Mouse (Mus musculus) cortical plate, adult 2 months (tissue): Measurements from ENCODE around the gene Bach2. TPM values are rescaled to one million over a fixed set of nuclear protein-coding genes. Genes with fewer than 3 reads are reported as not detected.

Experiments
- H3K27ac ChIP-seq: fragments of 200-500 bp; 2 replicates; pipeline ENCODE4 v1.5.1; 2012; ENCODE audit warnings: low read length, control low read depth, inconsistent platforms; ENCODE audit not compliant: insufficient read depth
- H3K4me1 ChIP-seq: fragments of 200-500 bp; 2 replicates; pipeline ENCODE4 v1.6.1; 2011; ENCODE audit warnings: low read length; ENCODE audit not compliant: control insufficient read depth, insufficient read depth
- H3K4me3 ChIP-seq: fragments of 200-500 bp; 2 replicates; pipeline ENCODE4 v1.5.1; 2011; ENCODE audit warnings: mild to moderate bottlenecking, low read length, control low read depth; ENCODE audit not compliant: insufficient read depth
- CTCF ChIP-seq: fragments of 200-500 bp; IDR thresholded peaks from 2 replicates; pipeline ENCODE4 v1.5.1; 2011; ENCODE audit warnings: mild to moderate bottlenecking, control low read depth, low read length; ENCODE audit not compliant: insufficient read depth; ENCODE audit errors: extremely low read depth
- POLR2A ChIP-seq: fragments of 200-500 bp; IDR thresholded peaks from 2 replicates; pipeline ENCODE4 v1.6.1; 2011; ENCODE audit warnings: mild to moderate bottlenecking, low read length, control low read depth; ENCODE audit not compliant: insufficient read depth; ENCODE audit errors: extremely low read depth
- polyA plus RNA-seq: library from polyadenylated mRNA; depleted of rRNA; stranded (reverse); fragments of >200 nt; gene quantifications from 2 replicates; pipeline ENCODE4 v1.2.3, GENCODE M21; 2012

The Bach2 gene
- polyA plus RNA-seq, 1 experiment, result 5.4 TPM

DNA sequence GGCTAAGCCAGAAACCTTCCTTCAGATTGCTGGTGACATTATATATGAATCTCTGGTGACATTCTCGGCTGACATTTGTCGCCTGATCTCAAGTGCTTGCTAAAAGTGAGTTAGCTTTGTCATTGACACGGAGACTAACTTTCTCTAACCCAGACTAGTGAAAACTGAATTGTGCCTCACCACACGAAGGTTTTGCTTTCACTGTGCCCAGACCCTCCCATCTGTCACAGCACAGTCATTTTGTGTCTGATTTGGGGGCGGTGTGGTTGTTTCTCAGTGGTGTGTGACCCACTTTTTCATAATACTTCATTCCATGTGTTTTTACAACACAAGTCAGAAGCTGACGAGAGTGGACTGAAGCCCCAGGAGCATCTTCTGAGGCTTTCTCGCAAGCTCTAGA is 185.8 kb downstream of the Bach2 start:
- H3K4me1 ChIP-seq, result 0 out of 2 replicates have a peak, but pooled peaks cover 3% of the 10 kb centered on the region
- H3K4me3 ChIP-seq, result no peak overlapping the region
- no peak overlapping the region for H3K27ac ChIP-seq
- TF ChIP-seq POLR2A (no peak), CTCF (no peak)

DNA sequence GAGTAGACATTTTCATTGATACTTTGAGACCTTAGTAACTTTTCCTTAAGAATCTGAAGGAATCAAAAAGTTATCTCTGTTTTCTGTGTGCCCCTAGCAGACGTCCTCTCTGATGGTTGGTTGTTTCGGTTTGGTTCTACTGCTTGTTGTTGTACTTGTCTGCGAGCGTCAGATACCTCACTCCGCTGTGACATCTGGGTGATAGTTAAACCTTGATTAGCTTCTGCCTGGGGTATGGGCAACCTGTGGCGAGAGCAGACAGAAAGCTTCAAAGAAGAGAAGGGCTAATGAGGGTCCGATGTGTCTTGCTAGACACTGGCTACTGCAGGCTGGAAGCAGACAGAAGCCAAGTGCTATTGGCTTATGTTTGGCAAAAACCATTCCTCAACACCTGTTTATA is 186.5 kb downstream of the Bach2 start:
- peaks cover 6% of the 10 kb centered on the region for H3K4me1 ChIP-seq
- H3K27ac ChIP-seq, result no peak overlapping the region

GRCm38 (mm10) chr4:32425641-32426040 is 187.0 kb downstream of the Bach2 start:
- no peak for TF ChIP-seq CTCF
- TF ChIP-seq POLR2A, result no peak
- H3K4me1 ChIP-seq, result peaks cover 8% of the 10 kb centered on the region

More for the DNA sequence above, 186.5 kb downstream of the Bach2 start:
- no peak overlapping the region for H3K4me3 ChIP-seq
- TF ChIP-seq CTCF (no peak), POLR2A (no peak)

DNA sequence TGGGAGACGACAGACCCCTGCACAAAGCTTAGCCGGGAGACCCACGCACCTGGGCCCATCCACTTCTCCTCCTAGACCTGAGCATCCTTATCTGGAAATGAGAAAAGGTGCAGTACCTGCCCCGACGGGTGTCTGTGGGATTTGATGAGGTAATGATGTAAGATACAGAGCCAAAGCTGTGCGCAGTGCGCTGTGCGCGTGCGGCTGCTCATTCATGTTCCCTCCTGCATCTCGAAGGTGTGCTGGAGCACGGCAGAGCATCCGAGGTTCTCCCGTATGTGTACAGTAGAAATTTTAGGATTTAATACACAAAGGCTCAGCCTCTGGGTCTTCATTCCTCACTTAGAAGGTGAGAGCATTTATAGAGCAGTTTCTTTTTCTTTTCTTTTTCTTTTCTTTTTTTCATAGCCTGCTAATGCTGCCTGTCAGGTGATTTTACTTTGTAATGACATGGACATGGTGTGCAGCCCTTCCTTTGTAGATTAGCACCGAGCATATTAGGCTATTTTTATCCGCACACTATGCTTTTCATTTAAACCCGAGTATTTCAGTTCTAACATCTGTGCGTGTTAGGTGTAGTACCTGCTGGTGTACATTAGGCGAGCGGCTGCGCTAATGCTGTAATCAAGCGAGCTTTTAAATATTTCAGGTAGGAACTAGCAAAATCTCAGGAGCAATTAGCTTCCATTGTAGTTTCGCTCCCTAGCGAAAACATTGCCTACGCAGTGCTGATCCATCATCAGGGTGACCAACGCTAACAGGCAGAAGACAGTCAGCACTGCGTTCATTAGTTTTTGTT is 188.4 kb downstream of the Bach2 start:
- TF ChIP-seq POLR2A (no peak), CTCF (no peak)
- Histone ChIP-seq H3K27ac (no peak overlapping the region), H3K4me3 (peak overlapping the region; percentile 6; the same call in 1 of the 2 replicates), H3K4me1 (peaks cover 11% of the 10 kb centered on the region)

More at GRCm38 (mm10) chr4:32425641-32426040, 187.0 kb downstream of the Bach2 start:
- Histone ChIP-seq H3K27ac (no peak overlapping the region), H3K4me3 (no peak overlapping the region)

DNA sequence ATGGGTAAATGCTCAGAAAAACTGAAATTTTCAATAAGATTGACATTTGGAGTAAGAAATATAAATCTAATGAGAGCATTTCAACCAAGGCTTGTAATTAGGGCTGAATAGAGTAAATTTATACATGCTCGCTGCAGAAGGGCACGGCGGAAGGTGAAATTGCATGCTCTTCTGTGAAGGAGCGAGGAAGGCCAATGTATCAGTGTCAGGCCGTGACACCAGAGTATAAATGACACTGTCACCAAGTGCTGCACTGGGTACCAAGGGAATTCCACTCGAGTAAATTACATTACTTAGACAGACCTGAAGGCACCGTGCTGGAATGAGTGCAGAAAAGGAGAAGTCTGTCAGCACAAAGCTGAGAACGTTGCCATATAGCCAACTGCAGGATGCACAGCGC is 190.1 kb downstream of the Bach2 start:
- Histone ChIP-seq H3K4me1 (peaks cover 16% of the 10 kb centered on the region), H3K27ac (no peak overlapping the region), H3K4me3 (no peak overlapping the region)
- TF ChIP-seq CTCF, result no peak
- TF ChIP-seq POLR2A, result no peak

- Histone ChIP-seq H3K4me3 (no peak overlapping the region; the same call in 1 of the 2 replicates), H3K4me1 (peaks cover 16% of the 10 kb centered on the region), H3K27ac (no peak overlapping the region; the same call in 1 of the 2 replicates)
- TF ChIP-seq CTCF, result no peak
- TF ChIP-seq POLR2A, result no peak
Observed at GRCm38 (mm10) chr4:32430136-32430535, 191.5 kb downstream of the Bach2 start.

GRCm38 (mm10) chr4:32430981-32431380 is 192.4 kb downstream of the Bach2 start:
- Histone ChIP-seq H3K27ac (peak overlapping the region; percentile 36; the same call in 1 of the 2 replicates), H3K4me1 (peaks cover 13% of the 10 kb centered on the region), H3K4me3 (no peak overlapping the region)
- TF ChIP-seq CTCF, result no peak

DNA sequence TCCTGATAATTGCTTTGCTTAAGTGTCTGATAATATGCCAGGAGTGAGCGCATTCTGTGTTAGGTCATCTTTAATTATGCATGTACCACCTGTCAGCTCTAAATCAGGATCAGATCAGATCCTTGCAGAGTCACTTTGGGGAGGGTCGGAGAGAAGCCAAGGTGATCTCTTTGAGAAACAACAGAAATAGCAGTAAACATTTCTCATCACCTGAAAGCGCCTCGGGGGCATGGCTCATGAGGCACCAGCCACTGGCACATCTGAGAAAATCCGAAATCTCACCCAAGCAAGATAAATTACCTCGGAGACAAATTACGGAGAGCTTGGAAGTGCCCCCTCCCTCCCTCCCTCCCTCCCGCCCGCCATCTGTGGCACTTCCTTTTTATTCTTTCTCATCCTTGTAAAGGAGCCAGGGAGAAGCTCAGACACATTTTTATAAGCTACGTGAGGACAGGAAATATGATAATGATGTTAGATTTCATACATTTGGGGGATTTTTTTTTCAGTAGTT is 193.7 kb downstream of the Bach2 start:
- no peak for TF ChIP-seq CTCF
- TF ChIP-seq POLR2A, result no peak
- peaks cover 13% of the 10 kb centered on the region for H3K4me1 ChIP-seq
- no peak overlapping the region for H3K4me3 ChIP-seq
- no peak overlapping the region for H3K27ac ChIP-seq

GRCm38 (mm10) chr4:32432945-32433344 is 194.3 kb downstream of the Bach2 start:
- H3K4me1 ChIP-seq, result peaks cover 13% of the 10 kb centered on the region
- TF ChIP-seq CTCF, result no peak
- no peak overlapping the region for H3K27ac ChIP-seq
- H3K4me3 ChIP-seq, result no peak overlapping the region

DNA sequence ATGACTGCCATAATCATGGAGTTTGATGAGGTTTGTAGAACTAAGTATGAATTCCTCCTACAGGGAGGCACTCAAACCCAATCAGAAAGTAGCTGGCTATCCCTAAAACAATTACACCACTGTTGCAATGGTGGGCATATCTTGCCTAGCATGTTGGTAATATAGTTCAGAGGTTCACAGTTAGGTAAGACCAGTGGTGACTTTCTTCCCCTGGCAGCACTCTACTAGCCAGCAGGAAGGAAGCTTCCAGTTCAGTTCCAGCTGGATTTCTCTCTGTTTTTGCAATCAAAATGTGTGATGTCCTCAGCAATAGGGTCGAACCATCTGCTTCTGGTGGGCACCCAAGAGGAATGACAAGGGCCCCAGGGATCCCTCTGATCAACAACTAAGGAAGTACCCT is 196.0 kb downstream of the Bach2 start:
- Histone ChIP-seq H3K4me3 (no peak overlapping the region), H3K4me1 (peaks cover 13% of the 10 kb centered on the region), H3K27ac (no peak overlapping the region)
- TF ChIP-seq POLR2A (no peak), CTCF (no peak)
